Mouse (Mus musculus) stomach, postnatal 0 days (tissue): ENCODE results near the gene Ptpn22. TPM values are rescaled to one million over a fixed set of nuclear protein-coding genes. Genes with fewer than 3 reads are reported as not detected.
"Not testable (repeated sequence)": the region's sequence is repeated elsewhere in the genome, so short reads cannot be mapped to it uniquely, and the experiment has no call there.

Experiments
- ATAC-seq: fragments of 200-750 bp; cut with Nextera tagmentation; 2 replicates; pipeline ENCODE4 v1.8.0; 2017; ENCODE audit not compliant: low FRiP score, low TSS enrichment
- DNase-seq: peaks from one replicate; pipeline ENCODE4 v3.0.0-alpha.2; 2016; ENCODE audit warnings: low spot score
- H3K27ac ChIP-seq: fragments of 300-500 bp; sonication (generic); replicated peaks from 2 replicates; pipeline ENCODE4 v1.5.1; 2014; ENCODE audit warnings: mild to moderate bottlenecking, control low read depth
- H3K27me3 ChIP-seq: fragments of 300-500 bp; sonication (generic); 2 replicates; pipeline ENCODE4 v1.6.1; 2014; ENCODE audit warnings: low read length; ENCODE audit not compliant: control insufficient read depth, insufficient read depth
- H3K36me3 ChIP-seq: fragments of 300-500 bp; sonication (generic); 2 replicates; pipeline ENCODE4 v1.6.1; 2014; ENCODE audit warnings: low read length, mixed read lengths; ENCODE audit not compliant: control insufficient read depth, insufficient read depth
- H3K4me1 ChIP-seq: fragments of 300-500 bp; sonication (generic); replicated peaks from 2 replicates; pipeline ENCODE4 v1.6.1; 2014; ENCODE audit warnings: antibody characterized with exemption; ENCODE audit not compliant: control insufficient read depth, insufficient read depth
- H3K4me2 ChIP-seq: fragments of 300-500 bp; sonication (generic); replicated peaks from 2 replicates; pipeline ENCODE4 v1.6.1; 2014; ENCODE audit warnings: low read depth, mild to moderate bottlenecking, control low read depth, moderate library complexity
- H3K4me3 ChIP-seq: fragments of 300-500 bp; sonication (generic); 2 replicates; pipeline ENCODE4 v1.5.1; 2014; ENCODE audit warnings: low read depth, low read length, control low read depth
- H3K9ac ChIP-seq: fragments of 300-500 bp; sonication (generic); 2 replicates; pipeline ENCODE4 v1.6.1; 2014; ENCODE audit warnings: mild to moderate bottlenecking, low read length, control low read depth, mixed read lengths
- H3K9me3 ChIP-seq: fragments of 300-500 bp; sonication (generic); 2 replicates; pipeline ENCODE4 v1.6.1; 2016; ENCODE audit warnings: low read length; ENCODE audit not compliant: control insufficient read depth
- CTCF ChIP-seq: IDR thresholded peaks from 2 replicates; pipeline ENCODE4 v1.5.1; 2016; ENCODE audit warnings: antibody characterized with exemption, low read depth, mild to moderate bottlenecking, moderate library complexity
- EP300 ChIP-seq: optimal IDR thresholded peaks from 2 replicates; pipeline ENCODE3; 2016; ENCODE audit warnings: antibody characterized with exemption
- WGBS: fragments of 180-500 bp; shearing (Covaris S2); extraction: QIAGEN DNeasy Blood & Tissue Kit; methylation state at CpG from one replicate; pipeline ENCODE4 v1.1.7; 2014; 5-methylcytosine and 5-hydroxymethylcytosine counted together
- polyA plus RNA-seq: library from polyadenylated mRNA; unstranded; fragments of >200 nt; fragmentation: Nextera tagmentation; extraction: Ambion mirVana; gene quantifications from 2 replicates; pipeline ENCODE4 v1.2.1, GENCODE M21; 2015

Gene Ptpn22
- 0.59 and 0.68 TPM in 2 replicates for polyA plus RNA-seq

GRCm38 (mm10) chr3:103858881-103859801 lies at the start of gene Ptpn22:
Gene Ptpn22 (plus strand): TSS chr3:103859795.
- H3K4me2 ChIP-seq = no peak within 1 kb of the TSS
- H3K27me3 ChIP-seq = no peaks in the 10 kb centered on the region
- 65% methylated on average over 12 of the region's 12 CpGs for WGBS
- TF ChIP-seq EP300 = no peak
- TF ChIP-seq CTCF = no peak
- no peak for ATAC-seq
- no peak for DNase-seq
- H3K27ac ChIP-seq = no peak within 1 kb of the TSS
- H3K9me3 ChIP-seq = no peaks in the 10 kb centered on the region
- H3K36me3 ChIP-seq = no peaks in the 10 kb centered on the region
- H3K9ac ChIP-seq = no peak within 1 kb of the TSS
- H3K4me1 ChIP-seq = no peaks in the 10 kb centered on the region
- no peak within 1 kb of the TSS for H3K4me3 ChIP-seq

- Histone ChIP-seq H3K9me3 (no peaks in the 10 kb centered on the region), H3K4me2 (peak overlapping the region; percentile 73), H3K9ac (peak overlapping the region; percentile 90), H3K36me3 (peaks cover 2% of the 10 kb centered on the region; the same call in 1 of the 2 replicates), H3K4me3 (peak overlapping the region; percentile 76), H3K27ac (peak overlapping the region; percentile 96), H3K27me3 (no peaks in the 10 kb centered on the region), H3K4me1 (no peaks in the 10 kb centered on the region)
- TF ChIP-seq EP300 (no peak), CTCF (no peak)
- DNase-seq (no peak), ATAC-seq (peak; percentile 50; the same call in 1 of the 2 replicates)
- under 1% methylated on average over 13 of the region's 14 CpGs for WGBS
These were observed 49.8 kb upstream of the Ptpn22 start for GRCm38 (mm10) chr3:103809799-103810150.

GRCm38 (mm10) chr3:103810967-103811366 lies 48.6 kb upstream of the Ptpn22 start:
- TF ChIP-seq EP300 = no peak
- TF ChIP-seq CTCF = no peak
- no peaks in the 10 kb centered on the region for H3K27me3 ChIP-seq
- 86% methylated on average over 6 of the region's 6 CpGs for WGBS
- H3K36me3 ChIP-seq = peaks cover 6% of the 10 kb centered on the region; the same call in 1 of the 2 replicates
- ATAC-seq (no peak), DNase-seq (no peak)
- H3K4me1 ChIP-seq = no peaks in the 10 kb centered on the region
- no peak overlapping the region for H3K4me2 ChIP-seq
- no peak overlapping the region for H3K4me3 ChIP-seq
- no peaks in the 10 kb centered on the region for H3K9me3 ChIP-seq
- no peak overlapping the region for H3K9ac ChIP-seq
- no peak overlapping the region for H3K27ac ChIP-seq

- ATAC-seq = no peak
- no peak overlapping the region for H3K27ac ChIP-seq
- H3K4me3 ChIP-seq = no peak overlapping the region
- peak; percentile 51 for TF ChIP-seq CTCF
- TF ChIP-seq EP300 = no peak
- no peak overlapping the region for H3K4me2 ChIP-seq
- H3K36me3 ChIP-seq = no peaks in the 10 kb centered on the region
- H3K9ac ChIP-seq = no peak overlapping the region
- H3K4me1 ChIP-seq = no peaks in the 10 kb centered on the region
- H3K9me3 ChIP-seq = no peaks in the 10 kb centered on the region
- no peak for DNase-seq
- H3K27me3 ChIP-seq = no peaks in the 10 kb centered on the region
These were observed 32.0 kb upstream of the Ptpn22 start for GRCm38 (mm10) chr3:103827548-103827947.

GRCm38 (mm10) chr3:103829036-103829435 lies 30.6 kb upstream of the Ptpn22 start:
- TF ChIP-seq CTCF (no peak), EP300 (no peak)
- 71% methylated on average over 3 of the region's 3 CpGs for WGBS
- no peak for ATAC-seq
- no peak overlapping the region for H3K4me2 ChIP-seq
- no peaks in the 10 kb centered on the region for H3K4me1 ChIP-seq
- no peaks in the 10 kb centered on the region for H3K9me3 ChIP-seq
- H3K27ac ChIP-seq = no peak overlapping the region
- H3K36me3 ChIP-seq = no peaks in the 10 kb centered on the region
- H3K9ac ChIP-seq = no peak overlapping the region
- no peak overlapping the region for H3K4me3 ChIP-seq
- H3K27me3 ChIP-seq = no peaks in the 10 kb centered on the region
- no peak for DNase-seq

GRCm38 (mm10) chr3:103830681-103831080 lies 28.9 kb upstream of the Ptpn22 start:
- H3K9me3 ChIP-seq, H3K4me1 ChIP-seq, DNase-seq, H3K27me3 ChIP-seq, H3K36me3 ChIP-seq, H3K4me3 ChIP-seq, H3K9ac ChIP-seq, ATAC-seq, H3K4me2 ChIP-seq, H3K27ac ChIP-seq: not testable (repeated sequence)
- peak; percentile 32 for TF ChIP-seq CTCF
- WGBS = 55% methylated on average over 1 of the region's 1 CpGs
